Mouse (Mus musculus) ES-Bruce4 (cell line): Measurements from ENCODE around the gene Tmem132b.

ENCODE experiments used
- CTCF ChIP-seq: IDR thresholded peaks from one replicate; pipeline ENCODE4 v1.8.1; 2011; ENCODE audit warnings: low read depth, low read length
- POLR2A ChIP-seq: IDR thresholded peaks from one replicate; pipeline ENCODE4 v1.8.1; 2011; ENCODE audit warnings: low read length; ENCODE audit not compliant: insufficient read depth

- TF ChIP-seq POLR2A = no peak
- TF ChIP-seq CTCF = no peak
These were observed 38.5 kb upstream of the Tmem132b start for GRCm38 (mm10) chr5:125493093-125493423.
